ENCODE assay signal across 8 mouse cellular contexts in genomic region chrX:111462092-111462491, GRCm38 (mm10).
DNase-seq lines count a peak whose midpoint lies in the region; ATAC-seq and TF ChIP-seq lines count a peak whose summit lies in the region.

No protein-coding gene starts in this region.

- intact Hi-C loops in heart, postnatal 36 days (cut with DNase I): no loop called here

- H3K4me1 ChIP-seq in heart, embryonic 16.5 days (ENCODE audit: control insufficient read depth, insufficient read depth, low read length): no peaks in the 10 kb centered on the region
- no peaks in the 10 kb centered on the region for H3K4me1 ChIP-seq in embryonic facial prominence, embryonic 13.5 days
- no peaks in the 10 kb centered on the region for H3K4me1 ChIP-seq in hindbrain, postnatal 0 days (ENCODE audit: insufficient read depth, low read length)
- no peaks in the 10 kb centered on the region for H3K4me1 ChIP-seq in midbrain, embryonic 15.5 days

- no peaks in the 10 kb centered on the region for H3K9me3 ChIP-seq in heart, embryonic 16.5 days (replicated peaks; ENCODE audit: control insufficient read depth, low read length)
- no peaks in the 10 kb centered on the region for H3K9me3 ChIP-seq in embryonic facial prominence, embryonic 13.5 days
- no peaks in the 10 kb centered on the region for H3K9me3 ChIP-seq in hindbrain, postnatal 0 days (ENCODE audit: low read length)
- H3K9me3 ChIP-seq in midbrain, embryonic 15.5 days: no peaks in the 10 kb centered on the region

- H3K4me2 ChIP-seq in heart, embryonic 16.5 days (ENCODE audit: low read depth, low read length): peak overlapping the region; percentile 81
- H3K4me2 ChIP-seq in embryonic facial prominence, embryonic 13.5 days: peak overlapping the region; percentile 55
- H3K4me2 ChIP-seq in hindbrain, postnatal 0 days (ENCODE audit: low read depth, low read length): peak overlapping the region; percentile 58
- H3K4me2 ChIP-seq in midbrain, embryonic 15.5 days: peak overlapping the region; percentile 55

- no peak for TF ChIP-seq CTCF in hindbrain, postnatal 0 days (IDR thresholded peaks at IDR 0.05; ENCODE audit: low read depth)

- no peak for DNase-seq in heart, postnatal 36 days
- no peak for DNase-seq in hindbrain, postnatal 0 days (ENCODE audit: low spot score)
- no peak for DNase-seq in right cerebral cortex, postnatal 36 days (ENCODE audit: low spot score in 2 of 2)
- no peak for DNase-seq in left cerebral cortex, adult 8-10 months (ENCODE audit: low spot score in 2 of 2)
- no peak for DNase-seq in kidney, adult 8-10 months

- WGBS in heart, embryonic 16.5 days: 23% methylated on average over 8 of the region's 8 CpGs
- 25% methylated on average over 8 of the region's 8 CpGs for WGBS in embryonic facial prominence, embryonic 13.5 days
- WGBS in hindbrain, postnatal 0 days: 24% methylated on average over 8 of the region's 8 CpGs
- 24% methylated on average over 8 of the region's 8 CpGs for WGBS in midbrain, embryonic 15.5 days

- H3K4me3 ChIP-seq in heart, embryonic 16.5 days (ENCODE audit: low read length): peak overlapping the region; percentile 71
- H3K4me3 ChIP-seq in embryonic facial prominence, embryonic 13.5 days: peak overlapping the region; percentile 60
- H3K4me3 ChIP-seq in hindbrain, postnatal 0 days (ENCODE audit: low read length): peak overlapping the region; percentile 55
- H3K4me3 ChIP-seq in midbrain, embryonic 15.5 days: peak overlapping the region; percentile 56

- no peaks in the 10 kb centered on the region for H3K27me3 ChIP-seq in heart, embryonic 16.5 days (ENCODE audit: control insufficient read depth, insufficient read depth, low read length)
- H3K27me3 ChIP-seq in embryonic facial prominence, embryonic 13.5 days: no peaks in the 10 kb centered on the region
- no peaks in the 10 kb centered on the region for H3K27me3 ChIP-seq in hindbrain, postnatal 0 days (ENCODE audit: insufficient read depth, low read length)
- no peaks in the 10 kb centered on the region for H3K27me3 ChIP-seq in midbrain, embryonic 15.5 days (replicated peaks)

- no peaks in the 10 kb centered on the region for H3K36me3 ChIP-seq in heart, embryonic 16.5 days (ENCODE audit: control insufficient read depth, insufficient read depth)
- H3K36me3 ChIP-seq in embryonic facial prominence, embryonic 13.5 days: no peaks in the 10 kb centered on the region
- no peaks in the 10 kb centered on the region for H3K36me3 ChIP-seq in hindbrain, postnatal 0 days (ENCODE audit: insufficient read depth, low read length)
- H3K36me3 ChIP-seq in midbrain, embryonic 15.5 days (replicated peaks): no peaks in the 10 kb centered on the region

- no peak for ATAC-seq in heart, embryonic 16.5 days (replicated peaks; ENCODE audit: extremely low read depth, insufficient read depth, low FRiP score)
- ATAC-seq in embryonic facial prominence, embryonic 13.5 days (ENCODE audit: insufficient number of reproducible peaks, insufficient read depth, low FRiP score, low TSS enrichment, low read depth): no peak
- no peak for ATAC-seq in hindbrain, postnatal 0 days
- ATAC-seq in midbrain, embryonic 15.5 days (replicated peaks): no peak

- peak overlapping the region; percentile 67 for H3K9ac ChIP-seq in heart, embryonic 16.5 days (ENCODE audit: low read length)
- peak overlapping the region; percentile 78 for H3K9ac ChIP-seq in embryonic facial prominence, embryonic 13.5 days
- H3K9ac ChIP-seq in hindbrain, postnatal 0 days (replicated peaks; ENCODE audit: low read length): peak overlapping the region; percentile 57; the same call in 1 of the 2 replicates
- H3K9ac ChIP-seq in midbrain, embryonic 15.5 days: peak overlapping the region; percentile 67; the same call in 1 of the 2 replicates

- no peak overlapping the region for H3K27ac ChIP-seq in heart, embryonic 16.5 days (ENCODE audit: low read length)
- peak overlapping the region; percentile 86 for H3K27ac ChIP-seq in embryonic facial prominence, embryonic 13.5 days
- H3K27ac ChIP-seq in hindbrain, postnatal 0 days: no peak overlapping the region; the same call in 1 of the 2 replicates
- H3K27ac ChIP-seq in midbrain, embryonic 15.5 days: peak overlapping the region; percentile 87

Comparison
In these comparisons a context has a peak if more than half of its experiments do, and no peak if none do; other contexts are left out.
1. H3K27ac ChIP-seq: peak in embryonic facial prominence, embryonic 13.5 days (single experiment) and midbrain, embryonic 15.5 days (single experiment); none in heart, embryonic 16.5 days (single experiment) and hindbrain, postnatal 0 days (single experiment).
2. Peak in every context shown above with its lines, with median percentiles within 50 percentile points of each other: H3K4me2 ChIP-seq, H3K4me3 ChIP-seq and H3K9ac ChIP-seq.